Mouse (Mus musculus) small intestine, adult 2 months (tissue): Measurements from ENCODE around the gene Slco3a1.

ENCODE experiments used
- CTCF ChIP-seq: fragments of 200-500 bp; IDR thresholded peaks from 2 replicates; pipeline ENCODE4 v1.5.1; 2012; ENCODE audit warnings: low read depth, mild to moderate bottlenecking, control low read depth, inconsistent platforms, low read length, moderate library complexity, mixed read lengths; ENCODE audit not compliant: insufficient replicate concordance, insufficient read length; ENCODE audit errors: extremely low read depth
- POLR2A ChIP-seq: fragments of 200-500 bp; IDR thresholded peaks from 2 replicates; pipeline ENCODE4 v1.6.1; 2012; ENCODE audit warnings: low read depth, mild to moderate bottlenecking, control low read depth, inconsistent platforms, low read length, moderate library complexity

- TF ChIP-seq CTCF (no peak), POLR2A (no peak)
Measured at GRCm38 (mm10) chr7:74506856-74507255, 47.7 kb downstream of the Slco3a1 start.
